Mouse (Mus musculus): ENCODE results near the gene Ttbk1. TPM values are rescaled to one million over a fixed set of nuclear protein-coding genes. Genes with fewer than 3 reads are reported as not detected.

Ttbk1 gene
- polyA plus RNA-seq (2015; fragmentation: Nextera tagmentation; extraction: Ambion mirVana) = 7.8 and 8.7 TPM in 2 replicates

DNA sequence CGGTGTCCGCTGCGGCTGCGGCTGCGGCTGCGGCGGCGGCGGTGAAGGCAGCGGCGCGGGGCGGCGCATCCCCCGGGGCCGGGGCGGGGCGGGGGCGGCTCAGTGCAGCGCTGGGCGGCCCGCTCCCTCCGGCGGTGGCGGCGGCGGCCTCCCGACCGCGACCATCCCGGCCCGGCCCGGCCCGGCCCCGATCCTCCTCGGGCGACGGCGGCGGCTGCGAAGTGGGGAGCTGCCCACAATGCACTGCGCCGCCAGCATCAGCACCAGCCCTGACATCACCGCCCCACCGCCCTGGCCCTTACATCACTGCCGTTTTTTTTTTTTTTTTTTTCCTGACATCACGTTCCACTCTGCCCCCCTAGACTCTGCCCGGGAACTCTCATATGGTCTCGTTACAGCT lies at the start of gene Ttbk1:
Gene Ttbk1, minus strand, starts transcription at position 245 of the 400 bp plus-strand sequence.

DNA sequence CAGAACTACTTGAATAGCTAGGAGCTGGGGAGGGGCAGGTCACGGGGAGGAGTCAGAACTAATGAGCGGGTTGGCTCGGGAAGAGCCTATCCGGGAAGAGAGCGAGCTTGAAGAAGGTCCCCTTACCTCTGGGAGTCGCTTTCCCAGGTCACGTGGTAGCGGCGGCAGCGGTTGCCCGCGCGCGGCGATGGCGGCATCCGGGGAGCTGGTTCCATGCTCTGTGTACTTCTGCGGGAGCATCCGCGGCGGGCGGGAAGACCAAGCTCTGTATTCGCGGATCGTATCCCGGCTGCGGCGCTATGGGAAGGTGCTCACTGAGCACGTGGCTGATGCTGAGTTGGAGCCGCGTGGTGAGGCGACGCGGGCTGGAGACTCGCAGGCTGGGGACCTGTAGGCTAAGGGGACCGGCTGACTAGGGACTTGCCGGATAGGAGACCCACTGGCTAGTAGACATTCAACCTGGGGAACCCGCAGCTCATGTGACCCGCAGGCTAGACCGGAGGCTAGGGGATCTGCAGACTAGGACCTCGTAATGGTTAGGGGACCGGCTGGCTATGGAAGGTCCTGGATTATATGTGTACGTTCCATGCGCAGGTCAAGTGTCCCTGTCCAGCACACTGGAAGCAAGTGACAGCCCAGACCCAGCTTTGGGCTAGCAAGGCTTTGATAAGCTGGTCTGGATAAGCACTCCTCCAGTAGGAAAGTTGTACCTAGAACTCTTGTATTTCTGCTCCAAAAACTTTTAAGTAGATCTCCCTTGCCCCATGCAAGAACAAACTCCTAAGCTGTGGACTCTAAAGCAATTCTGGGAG lies 9.4 kb upstream of the Ttbk1 start, which contains the start of gene Dnph1:
Gene Dnph1, plus strand, starts transcription at position 89 of the 812 bp plus-strand sequence.

GRCm38 (mm10) chr17:46438298-46438873 lies 49.1 kb downstream of the Ttbk1 start, which contains the start of gene Slc22a7:
TSS of gene Slc22a7 (minus strand) at chr17:46438457.

GRCm38 (mm10) chr17:46428761-46429414 lies 58.6 kb downstream of the Ttbk1 start, which contains the start of gene Crip3:
TSS of gene Crip3 (plus strand) at chr17:46428926.

Other genes starting within 250 kb of the Ttbk1 start
- 62.8 and 66.8 TPM in 2 replicates for gene Polr1c, start 239.6 kb downstream of the Ttbk1 start, polyA plus RNA-seq (2015; fragmentation: Nextera tagmentation; extraction: Ambion mirVana)
- 84.4 and 99.9 TPM in 2 replicates for gene Yipf3, start 239.6 kb downstream of the Ttbk1 start, polyA plus RNA-seq (2015; fragmentation: Nextera tagmentation; extraction: Ambion mirVana)
- gene Lrrc73, start 234.1 kb downstream of the Ttbk1 start, polyA plus RNA-seq (2015; fragmentation: Nextera tagmentation; extraction: Ambion mirVana) = 24.2 and 26.1 TPM in 2 replicates
- gene Tjap1, start 204.6 kb downstream of the Ttbk1 start, polyA plus RNA-seq (2015; fragmentation: Nextera tagmentation; extraction: Ambion mirVana) = 17.5 and 21.4 TPM in 2 replicates
- 27.2 and 32.3 TPM in 2 replicates for gene Dlk2, start 190.3 kb downstream of the Ttbk1 start, polyA plus RNA-seq (2015; fragmentation: Nextera tagmentation; extraction: Ambion mirVana)
- 6.6 and 8.2 TPM in 2 replicates for gene Abcc10, start 159.3 kb downstream of the Ttbk1 start, polyA plus RNA-seq (2015; fragmentation: Nextera tagmentation; extraction: Ambion mirVana)
- 24.5 and 28.1 TPM in 2 replicates for gene Zfp318, start 103.9 kb downstream of the Ttbk1 start, polyA plus RNA-seq (2015; fragmentation: Nextera tagmentation; extraction: Ambion mirVana)
- gene Crip3, start 58.7 kb downstream of the Ttbk1 start, polyA plus RNA-seq (2015; fragmentation: Nextera tagmentation; extraction: Ambion mirVana) = 0.50 and 1.1 TPM in 2 replicates
- 0.32 TPM in 1 of 2 replicates, not detected in the other for gene Slc22a7, start 49.2 kb downstream of the Ttbk1 start, polyA plus RNA-seq (2015; fragmentation: Nextera tagmentation; extraction: Ambion mirVana)
- 12.4 and 15.1 TPM in 2 replicates for gene Dnph1, start 9.0 kb upstream of the Ttbk1 start, polyA plus RNA-seq (2015; fragmentation: Nextera tagmentation; extraction: Ambion mirVana)
- 14.0 and 18.6 TPM in 2 replicates for gene Cul9, start 58.7 kb upstream of the Ttbk1 start, polyA plus RNA-seq (2015; fragmentation: Nextera tagmentation; extraction: Ambion mirVana)
- gene Srf, start 68.5 kb upstream of the Ttbk1 start, polyA plus RNA-seq (2015; fragmentation: Nextera tagmentation; extraction: Ambion mirVana) = 4.0 and 5.5 TPM in 2 replicates
- 21.4 and 22.3 TPM in 2 replicates for gene Ptk7, start 141.8 kb upstream of the Ttbk1 start, polyA plus RNA-seq (2015; fragmentation: Nextera tagmentation; extraction: Ambion mirVana)
- gene Klc4, start 158.3 kb upstream of the Ttbk1 start, polyA plus RNA-seq (2015; fragmentation: Nextera tagmentation; extraction: Ambion mirVana) = 19.2 and 21.3 TPM in 2 replicates
- gene Mrpl2, start 158.6 kb upstream of the Ttbk1 start, polyA plus RNA-seq (2015; fragmentation: Nextera tagmentation; extraction: Ambion mirVana) = 84.8 and 87.9 TPM in 2 replicates
- gene Cul7, start 162.7 kb upstream of the Ttbk1 start, polyA plus RNA-seq (2015; fragmentation: Nextera tagmentation; extraction: Ambion mirVana) = 22.7 and 23.5 TPM in 2 replicates
- gene Rrp36, start 186.7 kb upstream of the Ttbk1 start, polyA plus RNA-seq (2015; fragmentation: Nextera tagmentation; extraction: Ambion mirVana) = 50.1 and 51.5 TPM in 2 replicates
- 315 and 349 TPM in 2 replicates for gene Mea1, start 191.1 kb upstream of the Ttbk1 start, polyA plus RNA-seq (2015; fragmentation: Nextera tagmentation; extraction: Ambion mirVana)
- gene Klhdc3, start 193.2 kb upstream of the Ttbk1 start, polyA plus RNA-seq (2015; fragmentation: Nextera tagmentation; extraction: Ambion mirVana) = 164 and 171 TPM in 2 replicates
- 70.7 and 87.6 TPM in 2 replicates for gene Ppp2r5d, start 217.4 kb upstream of the Ttbk1 start, polyA plus RNA-seq (2015; fragmentation: Nextera tagmentation; extraction: Ambion mirVana)
- 20.7 and 21.2 TPM in 2 replicates for gene Pex6, start 223.8 kb upstream of the Ttbk1 start, polyA plus RNA-seq (2015; fragmentation: Nextera tagmentation; extraction: Ambion mirVana)
- 3.0 and 3.5 TPM in 2 replicates for gene Gnmt, start 241.5 kb upstream of the Ttbk1 start, polyA plus RNA-seq (2015; fragmentation: Nextera tagmentation; extraction: Ambion mirVana)

Data from neural tube, postnatal 0 days (tissue).